Mouse (Mus musculus) bone marrow macrophage, adult 2 months (primary cell): Measurements from ENCODE around the gene Cirbp.

Source experiments
- CTCF ChIP-seq: IDR thresholded peaks from 2 replicates; pipeline ENCODE4 v1.5.1; 2012; ENCODE audit warnings: low read depth, mild to moderate bottlenecking, low read length, moderate library complexity
- POLR2A ChIP-seq: IDR thresholded peaks from 2 replicates; pipeline ENCODE4 v1.6.1; 2012; ENCODE audit warnings: mild to moderate bottlenecking, low read depth, low read length, borderline replicate concordance

DNA sequence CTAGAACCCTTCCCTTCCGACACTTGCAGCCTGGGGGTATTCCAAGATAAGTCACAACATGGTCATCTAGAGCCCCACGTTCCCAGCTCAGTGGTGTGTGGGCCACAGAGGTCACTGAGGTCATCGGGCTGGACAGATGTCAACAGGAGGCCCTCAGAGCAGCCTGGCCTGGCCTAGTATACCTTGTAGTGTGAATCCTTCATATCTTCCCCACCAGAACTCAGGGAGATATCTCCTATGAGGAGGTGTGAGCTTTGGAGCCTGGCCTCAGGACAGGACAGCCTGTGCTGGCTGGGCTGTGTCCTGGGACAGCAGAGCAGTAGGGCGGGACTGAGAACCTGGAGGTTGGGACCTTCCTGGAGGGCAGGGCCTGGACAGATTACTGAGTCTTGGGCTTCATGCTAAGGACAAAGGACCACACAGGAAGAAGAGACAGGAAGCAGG is 19.2 kb upstream of the Cirbp start:
- no peak for TF ChIP-seq CTCF
- TF ChIP-seq POLR2A: no peak
